Mouse (Mus musculus) bone marrow, adult 2 months (tissue): Measurements from ENCODE around the gene Gm7168.

Source experiments
- CTCF ChIP-seq: fragments of 200-500 bp; IDR thresholded peaks from 2 replicates; pipeline ENCODE4 v1.5.1; 2011; ENCODE audit warnings: low read length, control low read depth; ENCODE audit not compliant: control insufficient read depth, insufficient read depth
- POLR2A ChIP-seq: fragments of 200-500 bp; IDR thresholded peaks from 2 replicates; pipeline ENCODE4 v1.6.1; 2011; ENCODE audit warnings: low read depth, mild to moderate bottlenecking, control low read depth, low read length, borderline replicate concordance; ENCODE audit not compliant: control insufficient read depth

DNA sequence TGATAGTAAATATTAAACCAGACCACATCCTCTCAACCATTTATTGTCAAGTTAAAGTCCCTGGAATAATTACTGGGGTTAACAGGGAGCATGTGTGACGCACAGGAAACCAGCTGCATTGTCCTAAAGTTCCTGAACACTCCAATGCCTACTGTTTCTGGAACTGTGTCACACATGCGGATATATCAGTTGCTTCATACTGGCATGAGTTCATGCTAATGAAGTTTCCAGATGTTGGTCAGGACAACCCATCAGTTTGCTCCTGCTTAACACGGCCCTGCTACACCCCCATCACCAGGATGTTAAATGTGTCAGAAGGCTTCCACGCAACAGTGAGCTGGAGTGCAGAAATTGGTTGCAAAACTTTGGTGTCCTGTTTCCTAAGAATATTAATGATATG lies 33.6 kb upstream of the Gm7168 start:
- TF ChIP-seq CTCF (no peak), POLR2A (no peak)
